Mouse (Mus musculus) MEL (cell line): ENCODE data around the gene Btn2a2. TPM values are rescaled to one million over a fixed set of nuclear protein-coding genes. Genes with fewer than 3 reads are reported as not detected.

ENCODE experiments used
- DNase-seq: peaks from one replicate; pipeline ENCODE4 v3.0.0; 2011; ENCODE audit warnings: low read depth, low spot score
- H3K27ac ChIP-seq: 2 replicates; pipeline ENCODE4 v1.5.1; 2012; ENCODE audit warnings: low read depth, mild to moderate bottlenecking, control low read depth, low read length, moderate library complexity; ENCODE audit not compliant: control insufficient read depth
- H3K27me3 ChIP-seq, 2 experiments: fragments of 150-350 bp in 1 of 2; sonication (generic) in 1 of 2; 2 replicates each; pipeline ENCODE4 v1.6.1; 2012; ENCODE audit warnings: low read length in 2 of 2, mild to moderate bottlenecking in 2 of 2, improper control_type of control experiment in 1 of 2, moderate library complexity in 1 of 2; ENCODE audit not compliant: insufficient read depth in 2 of 2, control insufficient read depth in 1 of 2
- H3K36me3 ChIP-seq, 2 experiments: 2 replicates each; pipeline ENCODE4 v1.6.1; 2012 to 2014; ENCODE audit warnings: low read length in 2 of 2, improper control_type of control experiment in 1 of 2, inconsistent platforms in 1 of 2, mild to moderate bottlenecking in 1 of 2; ENCODE audit not compliant: insufficient read depth in 2 of 2, control insufficient read depth in 1 of 2
- H3K4me1 ChIP-seq, 2 experiments: fragments of 150-350 bp in 1 of 2; sonication (generic) in 1 of 2; 2 replicates each; pipeline ENCODE4 v1.6.1; 2012; ENCODE audit warnings: low read length in 2 of 2, improper control_type of control experiment in 1 of 2, mild to moderate bottlenecking in 1 of 2; ENCODE audit not compliant: insufficient read depth in 2 of 2, control insufficient read depth in 1 of 2
- H3K4me3 ChIP-seq, 2 experiments: fragments of 150-350 bp in 1 of 2; sonication (generic) in 1 of 2; 2 replicates each; pipeline ENCODE4 v1.5.1; 2012; ENCODE audit warnings: low read depth in 2 of 2, low read length in 2 of 2, mild to moderate bottlenecking in 2 of 2, moderate library complexity in 2 of 2, control low read depth in 1 of 2, improper control_type of control experiment in 1 of 2; ENCODE audit not compliant: control insufficient read depth in 1 of 2, insufficient read depth in 1 of 2
- H3K79me2 ChIP-seq: 2 replicates; pipeline ENCODE4 v1.6.1; 2012; ENCODE audit warnings: mild to moderate bottlenecking, low read length, moderate library complexity; ENCODE audit not compliant: control insufficient read depth, poor library complexity, insufficient read depth
- H3K9ac ChIP-seq: 2 replicates; pipeline ENCODE4 v1.6.1; 2012; ENCODE audit warnings: low read depth, mild to moderate bottlenecking, control low read depth, low read length, moderate library complexity; ENCODE audit not compliant: control insufficient read depth, poor library complexity, severe bottlenecking
- H3K9me3 ChIP-seq: fragments of 150-350 bp; sonication (generic); replicated peaks from 2 replicates; pipeline ENCODE4 v1.6.1; 2012; ENCODE audit warnings: mild to moderate bottlenecking, low read length, improper control_type of control experiment, moderate library complexity; ENCODE audit not compliant: insufficient read depth
- CHD2 ChIP-seq: IDR thresholded peaks from 2 replicates; pipeline ENCODE4 v1.6.1; 2011; ENCODE audit warnings: low read length, improper control_type of control experiment
- EP300 ChIP-seq, 2 experiments: IDR thresholded peaks; 2 replicates each; pipeline ENCODE4 v1.6.1; 2011; ENCODE audit warnings: improper control_type of control experiment in 2 of 2, low read length in 2 of 2, low read depth in 1 of 2, mild to moderate bottlenecking in 1 of 2
- ETS1 ChIP-seq: IDR thresholded peaks from 2 replicates; pipeline ENCODE4 v1.6.1; 2012; ENCODE audit warnings: low read depth, mild to moderate bottlenecking, inconsistent platforms, low read length, improper control_type of control experiment, moderate library complexity
- GATA1 ChIP-seq: IDR thresholded peaks from 2 replicates; pipeline ENCODE4 v1.6.1; 2011; ENCODE audit warnings: low read depth, low read length, improper control_type of control experiment
- HCFC1 ChIP-seq: IDR thresholded peaks from 2 replicates; pipeline ENCODE4 v1.6.1; 2012; ENCODE audit warnings: low read depth, mild to moderate bottlenecking, inconsistent platforms, low read length, improper control_type of control experiment, moderate library complexity
- MYB ChIP-seq: IDR thresholded peaks from 2 replicates; pipeline ENCODE4 v1.6.1; 2011; ENCODE audit warnings: mild to moderate bottlenecking, low read depth, low read length, improper control_type of control experiment
- MYC ChIP-seq: IDR thresholded peaks from 2 replicates; pipeline ENCODE4 v1.6.1; 2011; ENCODE audit warnings: low read depth, mild to moderate bottlenecking, low read length, improper control_type of control experiment, moderate library complexity
- POLR2A ChIP-seq, 2 experiments: IDR thresholded peaks; 2 replicates each; pipeline ENCODE4 v1.6.1; 2011 to 2012; ENCODE audit warnings: low read length in 2 of 2, mild to moderate bottlenecking in 2 of 2, control low read depth in 1 of 2, improper control_type of control experiment in 1 of 2, low read depth in 1 of 2, moderate library complexity in 1 of 2; ENCODE audit not compliant: control insufficient read depth in 1 of 2, insufficient read depth in 1 of 2, poor library complexity in 1 of 2
- POLR2AphosphoS2 ChIP-seq: IDR thresholded peaks from 2 replicates; pipeline ENCODE4 v1.6.1; 2011; ENCODE audit warnings: low read length, improper control_type of control experiment
- POLR2AphosphoS5 ChIP-seq: IDR thresholded peaks from 2 replicates; pipeline ENCODE4 v1.6.1; 2012; ENCODE audit warnings: low read depth, borderline replicate concordance, mild to moderate bottlenecking, inconsistent platforms, low read length, moderate library complexity, mixed read lengths
- RAD21 ChIP-seq: IDR thresholded peaks from 2 replicates; pipeline ENCODE4 v1.6.1; 2011; ENCODE audit warnings: mild to moderate bottlenecking, low read depth, low read length, improper control_type of control experiment
- SIN3A ChIP-seq: IDR thresholded peaks from 2 replicates; pipeline ENCODE4 v1.6.1; 2012; ENCODE audit warnings: low read length, improper control_type of control experiment, inconsistent platforms
- SMC3 ChIP-seq: IDR thresholded peaks from 2 replicates; pipeline ENCODE4 v1.6.1; 2011; ENCODE audit warnings: low read depth, low read length, improper control_type of control experiment
- TBP ChIP-seq: IDR thresholded peaks from 2 replicates; pipeline ENCODE4 v1.8.0; 2011; ENCODE audit warnings: low read depth, low read length, improper control_type of control experiment
- UBTF ChIP-seq: IDR thresholded peaks from 2 replicates; pipeline ENCODE4 v1.6.1; 2012; ENCODE audit warnings: low read depth, mild to moderate bottlenecking, inconsistent platforms, low read length, improper control_type of control experiment, moderate library complexity, borderline replicate concordance; ENCODE audit not compliant: insufficient read depth
- USF2 ChIP-seq, 2 experiments: IDR thresholded peaks; 2 replicates each; pipeline ENCODE4 v1.6.1; 2011 to 2012; ENCODE audit warnings: improper control_type of control experiment in 2 of 2, low read length in 2 of 2, borderline replicate concordance in 1 of 2, inconsistent platforms in 1 of 2, low read depth in 1 of 2, mild to moderate bottlenecking in 1 of 2; ENCODE audit not compliant: insufficient read depth in 1 of 2
- ZKSCAN1 ChIP-seq: IDR thresholded peaks from 2 replicates; pipeline ENCODE4 v1.6.1; 2012; ENCODE audit warnings: low read depth, mild to moderate bottlenecking, inconsistent platforms, low read length, improper control_type of control experiment, moderate library complexity
- ZMIZ1 ChIP-seq: IDR thresholded peaks from 2 replicates; pipeline ENCODE4 v1.6.1; 2012; ENCODE audit warnings: low read depth, mild to moderate bottlenecking, inconsistent platforms, low read length, improper control_type of control experiment, moderate library complexity
- polyA plus RNA-seq, 2 experiments: library from polyadenylated mRNA; stranded (reverse) in 1 of 2; unstranded in 1 of 2; fragments of >175 nt in 1 of 2; fragments of >200 nt in 1 of 2; gene quantifications; 2 replicates each; pipeline versions ENCODE4 v1.2.1 to v1.2.4; 2012; ENCODE audit warnings: low replicate concordance in 2 of 2, low read depth in 1 of 2; ENCODE audit not compliant: insufficient read length in 2 of 2, insufficient read depth in 1 of 2, missing spikeins in 1 of 2
- total RNA-seq: library from RNA; depleted of rRNA; stranded (reverse); fragments of 300-350 nt; gene quantifications from 2 replicates; pipeline ENCODE4 v1.2.3, GENCODE M21; 2012

The Btn2a2 gene
- total and polyA plus RNA-seq, 3 experiments: not detected

GRCm38 (mm10) chr13:23532262-23533075 is 43.8 kb upstream of the Btn2a2 start:
- Histone ChIP-seq H3K27ac (peak overlapping the region; percentile 100), H3K27me3 (no peaks in the 10 kb centered on the region), H3K79me2 (peaks cover 4% of the 10 kb centered on the region; the same call in 1 of the 2 replicates), H3K4me3 (peak overlapping the region; percentile 12 to 51), H3K9ac (peak overlapping the region; percentile 84), H3K4me1 (peaks cover 0 to 4% of the 10 kb centered on the region in 2 experiments; a peak in 2 of 4 replicates), H3K36me3 (peaks cover 0 to 29% of the 10 kb centered on the region in 2 experiments; a peak in 2 of 4 replicates), H3K9me3 (no peaks in the 10 kb centered on the region)
- no peak for TF ChIP-seq USF2 (IDR thresholded peaks at IDR 0.05; ENCODE audit: borderline replicate concordance in 1 of 2, insufficient read depth in 1 of 2, low read depth in 1 of 2, low read length in 2 of 2)
- TF ChIP-seq SMC3: no peak
- TF ChIP-seq EP300 (IDR thresholded peaks at IDR 0.05; ENCODE audit: low read depth in 1 of 2, low read length in 2 of 2): no peak
- TF ChIP-seq ZMIZ1: no peak
- TF ChIP-seq CHD2: no peak
- no peak for TF ChIP-seq RAD21
- no peak for TF ChIP-seq MYB
- TF ChIP-seq POLR2AphosphoS5: no peak
- TF ChIP-seq ETS1: no peak
- no peak for TF ChIP-seq POLR2AphosphoS2
- TF ChIP-seq HCFC1: no peak
- TF ChIP-seq ZKSCAN1: no peak
- TF ChIP-seq UBTF: no peak
- TF ChIP-seq SIN3A: no peak
- no peak for TF ChIP-seq GATA1
- peak; percentile 78 for DNase-seq

DNA sequence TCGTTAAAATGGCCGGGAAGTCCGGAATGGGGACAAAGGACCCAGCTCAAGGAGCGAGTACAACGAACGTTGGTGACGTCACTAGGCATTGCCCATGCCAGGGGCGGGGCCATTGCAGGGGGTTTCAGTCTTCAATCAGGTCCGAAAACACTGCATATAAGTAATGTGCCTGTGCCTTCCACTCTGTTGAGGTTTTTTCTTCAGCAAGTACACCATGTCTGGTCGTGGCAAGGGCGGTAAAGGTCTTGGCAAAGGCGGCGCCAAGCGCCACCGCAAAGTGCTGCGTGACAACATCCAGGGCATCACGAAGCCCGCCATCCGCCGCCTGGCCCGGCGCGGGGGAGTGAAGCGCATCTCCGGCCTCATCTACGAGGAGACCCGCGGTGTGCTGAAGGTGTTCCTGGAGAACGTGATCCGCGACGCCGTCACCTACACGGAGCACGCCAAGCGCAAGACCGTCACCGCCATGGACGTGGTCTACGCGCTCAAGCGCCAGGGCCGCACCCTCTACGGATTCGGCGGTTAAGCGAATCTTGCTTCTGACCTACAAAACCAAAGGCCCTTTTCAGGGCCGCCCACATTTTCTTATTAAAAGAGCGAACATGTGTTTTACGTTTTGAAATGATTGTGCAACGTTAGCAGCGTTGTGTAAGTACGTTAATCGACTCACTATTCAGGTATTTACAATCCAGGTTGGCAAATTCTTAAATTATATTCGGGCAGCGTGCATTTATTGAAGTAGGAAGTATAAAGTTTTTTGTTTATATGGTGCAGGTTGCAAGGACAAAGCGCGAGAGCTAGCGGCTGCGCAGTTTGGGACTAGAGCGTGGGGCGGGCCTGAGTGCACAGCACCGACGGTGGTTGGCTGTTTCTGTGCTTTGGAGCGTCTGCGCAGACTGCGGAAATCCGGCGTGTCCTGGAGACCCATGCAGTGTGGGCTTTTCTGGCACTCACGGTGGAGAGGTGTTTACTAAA is 42.5 kb upstream of the Btn2a2 start, which contains the start of gene Hist1h4h:
Gene Hist1h4h (plus strand): TSS at position 150 of the 975 bp plus-strand sequence.
- peaks cover 0 to 6% of the 10 kb centered on the region in 2 experiments; a peak in 2 of 4 replicates for H3K4me1 ChIP-seq
- H3K27ac ChIP-seq: peak within 1 kb of the TSS; percentile 100
- TF ChIP-seq MYC (no peak), UBTF (peak; percentile 78; the same call in 1 of the 2 replicates), POLR2A (IDR thresholded peaks at IDR 0.05; ENCODE audit: control insufficient read depth in 1 of 2, insufficient read depth in 1 of 2, low read depth in 1 of 2, low read length in 2 of 2, poor library complexity in 1 of 2) (peak; percentile 98), TBP (peak; percentile 99), ETS1 (no peak), POLR2AphosphoS5 (peak; percentile 98)
- DNase-seq: peak; percentile 98
- no peaks in the 10 kb centered on the region for H3K9me3 ChIP-seq
- peaks cover 0 to 23% of the 10 kb centered on the region in 2 experiments; a peak in 2 of 4 replicates for H3K36me3 ChIP-seq
- H3K9ac ChIP-seq: peak within 1 kb of the TSS; percentile 94
- H3K4me3 ChIP-seq: peak within 1 kb of the TSS; percentile 50 to 81
- no peaks in the 10 kb centered on the region for H3K27me3 ChIP-seq
- peaks cover 4% of the 10 kb centered on the region; the same call in 1 of the 2 replicates for H3K79me2 ChIP-seq
